Mouse (Mus musculus) ES-Bruce4 (cell line): Measurements from ENCODE around the gene Dysf. TPM values are rescaled to one million over a fixed set of nuclear protein-coding genes. Genes with fewer than 3 reads are reported as not detected.

ENCODE experiments used
- H3K27ac ChIP-seq: 2 replicates; pipeline ENCODE4 v1.5.1; 2012; ENCODE audit warnings: low read length, inconsistent platforms; ENCODE audit not compliant: insufficient read depth
- H3K27me3 ChIP-seq: 2 replicates; pipeline ENCODE4 v1.6.1; 2012; ENCODE audit warnings: mild to moderate bottlenecking, low read length, inconsistent platforms; ENCODE audit not compliant: control insufficient read depth, poor library complexity, insufficient read depth, severe bottlenecking
- H3K36me3 ChIP-seq: 2 replicates; pipeline ENCODE4 v1.6.1; 2012; ENCODE audit warnings: inconsistent platforms, mild to moderate bottlenecking, low read length, moderate library complexity; ENCODE audit not compliant: control insufficient read depth, poor library complexity, insufficient read depth, severe bottlenecking
- H3K4me1 ChIP-seq: one replicate; pipeline ENCODE4 v1.8.1; 2011; ENCODE audit warnings: low read length; ENCODE audit not compliant: control insufficient read depth, insufficient read depth
- H3K4me3 ChIP-seq: 2 replicates; pipeline ENCODE4 v1.5.1; 2011; ENCODE audit warnings: low read depth, mild to moderate bottlenecking, low read length
- H3K9ac ChIP-seq: 2 replicates; pipeline ENCODE4 v1.6.1; 2012; ENCODE audit warnings: low read depth, mild to moderate bottlenecking, inconsistent platforms; ENCODE audit not compliant: poor library complexity, severe bottlenecking
- H3K9me3 ChIP-seq: replicated peaks from 2 replicates; pipeline ENCODE4 v1.6.1; 2012; ENCODE audit warnings: mild to moderate bottlenecking, low read length, inconsistent platforms; ENCODE audit not compliant: control insufficient read depth, poor library complexity, insufficient read depth, severe bottlenecking
- CTCF ChIP-seq: IDR thresholded peaks from one replicate; pipeline ENCODE4 v1.8.1; 2011; ENCODE audit warnings: low read depth, low read length
- EP300 ChIP-seq: IDR thresholded peaks from 2 replicates; pipeline ENCODE4 v1.6.1; 2011; ENCODE audit warnings: low read depth, low read length; ENCODE audit not compliant: insufficient read depth
- POLR2A ChIP-seq: IDR thresholded peaks from one replicate; pipeline ENCODE4 v1.8.1; 2011; ENCODE audit warnings: low read length; ENCODE audit not compliant: insufficient read depth
- polyA plus RNA-seq: library from polyadenylated mRNA; stranded (reverse); fragments of >200 nt; gene quantifications from 2 replicates; pipeline ENCODE4 v1.2.4, GENCODE M21; 2011; ENCODE audit warnings: low read depth; ENCODE audit not compliant: missing spikeins, insufficient read depth, insufficient read length

Gene Dysf
- polyA plus RNA-seq, 1 experiment, result 18.5 TPM

- Histone ChIP-seq H3K9me3 (no peaks in the 10 kb centered on the region), H3K4me1 (no peaks in the 10 kb centered on the region), H3K27me3 (no peaks in the 10 kb centered on the region), H3K4me3 (peak overlapping the region; percentile 15), H3K9ac (no peak overlapping the region), H3K36me3 (no peaks in the 10 kb centered on the region), H3K27ac (no peak overlapping the region)
- TF ChIP-seq POLR2A (no peak), EP300 (no peak), CTCF (no peak)
These were observed 86.1 kb downstream of the Dysf start for GRCm38 (mm10) chr6:84094536-84094935.

GRCm38 (mm10) chr6:84094998-84095397 is 86.6 kb downstream of the Dysf start:
- Histone ChIP-seq H3K27me3 (no peaks in the 10 kb centered on the region), H3K27ac (no peak overlapping the region), H3K4me3 (peak overlapping the region; percentile 15), H3K9me3 (no peaks in the 10 kb centered on the region), H3K4me1 (no peaks in the 10 kb centered on the region), H3K9ac (no peak overlapping the region), H3K36me3 (no peaks in the 10 kb centered on the region)
- TF ChIP-seq POLR2A, result no peak
- TF ChIP-seq CTCF, result peak; percentile 77

- Histone ChIP-seq H3K27me3 (no peaks in the 10 kb centered on the region), H3K36me3 (no peaks in the 10 kb centered on the region), H3K4me1 (no peaks in the 10 kb centered on the region), H3K9me3 (no peaks in the 10 kb centered on the region), H3K27ac (no peak overlapping the region), H3K4me3 (no peak overlapping the region), H3K9ac (no peak overlapping the region)
- TF ChIP-seq CTCF (peak; percentile 59), POLR2A (no peak), EP300 (no peak)
These were observed 87.5 kb downstream of the Dysf start for GRCm38 (mm10) chr6:84095882-84096281.

- Histone ChIP-seq H3K4me3 (no peak overlapping the region), H3K27ac (no peak overlapping the region), H3K36me3 (no peaks in the 10 kb centered on the region), H3K9ac (no peak overlapping the region), H3K4me1 (no peaks in the 10 kb centered on the region), H3K27me3 (0 out of 2 replicates have a peak, but pooled peaks cover 2% of the 10 kb centered on the region), H3K9me3 (no peaks in the 10 kb centered on the region)
- TF ChIP-seq POLR2A, result no peak
- TF ChIP-seq CTCF, result no peak
- TF ChIP-seq EP300, result no peak
These were observed 93.6 kb downstream of the Dysf start for GRCm38 (mm10) chr6:84102002-84102401.

- TF ChIP-seq POLR2A (no peak), CTCF (no peak), EP300 (no peak)
- peak overlapping the region; percentile 34; the same call in 1 of the 2 replicates for H3K9ac ChIP-seq
- H3K27me3 ChIP-seq, result 0 out of 2 replicates have a peak, but pooled peaks cover 2% of the 10 kb centered on the region
- no peaks in the 10 kb centered on the region for H3K36me3 ChIP-seq
- no peaks in the 10 kb centered on the region for H3K9me3 ChIP-seq
- no peak overlapping the region for H3K27ac ChIP-seq
- H3K4me1 ChIP-seq, result no peaks in the 10 kb centered on the region
- peak overlapping the region; percentile 47 for H3K4me3 ChIP-seq
These were observed 97.0 kb downstream of the Dysf start for GRCm38 (mm10) chr6:84105148-84106022.

GRCm38 (mm10) chr6:84106082-84106481 is 97.7 kb downstream of the Dysf start:
- H3K36me3 ChIP-seq, result no peaks in the 10 kb centered on the region
- H3K9me3 ChIP-seq, result no peaks in the 10 kb centered on the region
- peak overlapping the region; percentile 34; the same call in 1 of the 2 replicates for H3K9ac ChIP-seq
- TF ChIP-seq CTCF (no peak), EP300 (no peak), POLR2A (no peak)
- 0 out of 2 replicates have a peak, but pooled peaks cover 2% of the 10 kb centered on the region for H3K27me3 ChIP-seq
- no peaks in the 10 kb centered on the region for H3K4me1 ChIP-seq
- H3K27ac ChIP-seq, result no peak overlapping the region
- peak overlapping the region; percentile 47 for H3K4me3 ChIP-seq
